In the genomic region with DNA sequence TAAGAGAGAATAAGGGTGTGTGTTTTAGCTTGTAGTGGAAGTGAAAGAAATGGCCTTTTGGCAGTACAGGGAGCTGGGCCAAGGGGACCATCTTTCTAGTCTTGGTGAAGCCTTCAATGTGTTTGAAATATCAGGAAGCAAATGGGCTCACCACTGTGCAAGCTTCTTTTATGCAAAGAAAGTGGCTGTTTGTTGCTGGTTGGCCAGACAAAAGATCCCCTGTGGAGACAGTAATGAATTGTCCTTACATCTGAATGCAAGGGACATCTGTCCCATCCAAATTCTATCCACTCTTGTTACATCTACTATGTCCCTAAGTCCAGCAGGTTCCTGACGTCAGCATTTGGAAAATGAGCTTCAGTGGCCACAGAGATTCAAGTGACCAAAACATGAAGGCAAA, we compare ENCODE assay signal across 23 mouse cellular contexts.
A peak's percentile ranks its signal among the peaks of the same experiment; 100 is the strongest.
DNase-seq lines count a peak whose midpoint lies in the region; ATAC-seq and TF ChIP-seq lines count a peak whose summit lies in the region.
"Had no signal": no experiment of that assay in that cellular context is flagged by ENCODE, and none has a peak within 500 bp of the region (broad histone marks: within the 10 kb centered on the region; RNA-seq: fewer than 3 reads in every experiment).

No protein-coding gene starts in this region.

- H3K9ac ChIP-seq in hindbrain, embryonic 11.5 days (ENCODE audit: low read depth, low read length): no peak overlapping the region
- no peak overlapping the region for H3K9ac ChIP-seq in midbrain, embryonic 12.5 days (replicated peaks)
- H3K9ac ChIP-seq in midbrain, embryonic 16.5 days (ENCODE audit: low read depth, low read length): no peak overlapping the region
- no peak overlapping the region for H3K9ac ChIP-seq in hindbrain, embryonic 16.5 days (ENCODE audit: low read depth, low read length)
- no peak overlapping the region for H3K9ac ChIP-seq in intestine, postnatal 0 days (ENCODE audit: low read depth, low read length)
- H3K9ac ChIP-seq: limb, embryonic 12.5 days; liver, embryonic 13.5 days; lung, embryonic 15.5 days; midbrain, embryonic 13.5 days; neural tube, embryonic 12.5 days had no signal

- ATAC-seq in hindbrain, embryonic 11.5 days (ENCODE audit: low FRiP score): no peak
- no peak for ATAC-seq in midbrain, embryonic 12.5 days (ENCODE audit: low FRiP score, low read depth)
- ATAC-seq in midbrain, embryonic 16.5 days: no peak
- 0 out of 2 replicates have a peak, but pooled peaks have one; percentile 16 for ATAC-seq in hindbrain, embryonic 16.5 days
- ATAC-seq in intestine, postnatal 0 days: no peak
- ATAC-seq: CD4-positive, CD25-positive, alpha-beta regulatory T cell, adult 4 months; midbrain, embryonic 13.5 days had no signal

- peaks cover 23% of the 10 kb centered on the region for H3K27me3 ChIP-seq in hindbrain, embryonic 10.5 days (ENCODE audit: insufficient read depth, poor library complexity, severe bottlenecking)
- no peaks in the 10 kb centered on the region for H3K27me3 ChIP-seq in hindbrain, embryonic 11.5 days (ENCODE audit: control insufficient read depth, insufficient read depth, low read length)
- peaks cover 21% of the 10 kb centered on the region for H3K27me3 ChIP-seq in midbrain, embryonic 12.5 days
- H3K27me3 ChIP-seq in midbrain, embryonic 16.5 days (ENCODE audit: control insufficient read depth, insufficient read depth, low read depth, low read length): no peaks in the 10 kb centered on the region
- no peaks in the 10 kb centered on the region for H3K27me3 ChIP-seq in hindbrain, embryonic 16.5 days (replicated peaks; ENCODE audit: control insufficient read depth, insufficient read depth, low read length)
- H3K27me3 ChIP-seq in intestine, postnatal 0 days (replicated peaks; ENCODE audit: control insufficient read depth, insufficient read depth, low read length): no peaks in the 10 kb centered on the region
- H3K27me3 ChIP-seq: limb, embryonic 12.5 days; liver, embryonic 13.5 days; lung, embryonic 15.5 days; midbrain, embryonic 13.5 days; neural tube, embryonic 12.5 days had no signal

- TF ChIP-seq CTCF in intestine, postnatal 0 days (IDR thresholded peaks at IDR 0.05; ENCODE audit: low read depth): no peak

- no peaks in the 10 kb centered on the region for H3K36me3 ChIP-seq in hindbrain, embryonic 10.5 days
- H3K36me3 ChIP-seq in hindbrain, embryonic 11.5 days (ENCODE audit: control insufficient read depth, insufficient read depth, low read length): no peaks in the 10 kb centered on the region
- H3K36me3 ChIP-seq in midbrain, embryonic 12.5 days: 0 out of 2 replicates have a peak, but pooled peaks cover 2% of the 10 kb centered on the region
- no peaks in the 10 kb centered on the region for H3K36me3 ChIP-seq in midbrain, embryonic 16.5 days (ENCODE audit: control insufficient read depth, insufficient read depth, low read length)
- no peaks in the 10 kb centered on the region for H3K36me3 ChIP-seq in hindbrain, embryonic 16.5 days (ENCODE audit: control insufficient read depth, insufficient read depth, low read length)
- H3K36me3 ChIP-seq in intestine, postnatal 0 days (ENCODE audit: control insufficient read depth, insufficient read depth): no peaks in the 10 kb centered on the region
- H3K36me3 ChIP-seq: limb, embryonic 12.5 days; lung, embryonic 15.5 days; midbrain, embryonic 13.5 days; neural tube, embryonic 12.5 days had no signal

- 11% methylated on average over 1 of the region's 1 CpGs for WGBS in hindbrain, embryonic 10.5 days
- WGBS in hindbrain, embryonic 11.5 days: 22% methylated on average over 1 of the region's 1 CpGs
- WGBS in midbrain, embryonic 12.5 days: 11% methylated on average over 1 of the region's 1 CpGs
- 11% methylated on average over 1 of the region's 1 CpGs for WGBS in midbrain, embryonic 16.5 days
- 9% methylated on average over 1 of the region's 1 CpGs for WGBS in hindbrain, embryonic 16.5 days
- WGBS in intestine, postnatal 0 days: 79% methylated on average over 1 of the region's 1 CpGs

- no peak overlapping the region for H3K4me3 ChIP-seq in hindbrain, embryonic 10.5 days
- no peak overlapping the region for H3K4me3 ChIP-seq in hindbrain, embryonic 11.5 days (ENCODE audit: low read depth, low read length)
- no peak overlapping the region for H3K4me3 ChIP-seq in midbrain, embryonic 12.5 days
- H3K4me3 ChIP-seq in midbrain, embryonic 16.5 days (ENCODE audit: low read depth, low read length): no peak overlapping the region
- H3K4me3 ChIP-seq in hindbrain, embryonic 16.5 days (ENCODE audit: low read length): no peak overlapping the region
- H3K4me3 ChIP-seq in intestine, postnatal 0 days (ENCODE audit: low read depth, low read length): no peak overlapping the region
- H3K4me3 ChIP-seq: erythroblast, embryonic 14.5 days; limb, embryonic 12.5 days; liver, embryonic 13.5 days; lung, embryonic 15.5 days; midbrain, embryonic 13.5 days; neural tube, embryonic 12.5 days had no signal

- no peak overlapping the region for H3K4me2 ChIP-seq in hindbrain, embryonic 11.5 days (replicated peaks; ENCODE audit: low read depth, low read length)
- no peak overlapping the region for H3K4me2 ChIP-seq in midbrain, embryonic 12.5 days (replicated peaks)
- H3K4me2 ChIP-seq in midbrain, embryonic 16.5 days (ENCODE audit: low read length): no peak overlapping the region
- H3K4me2 ChIP-seq in hindbrain, embryonic 16.5 days (ENCODE audit: low read length): no peak overlapping the region
- no peak overlapping the region for H3K4me2 ChIP-seq in intestine, postnatal 0 days (replicated peaks; ENCODE audit: low read depth)
- H3K4me2 ChIP-seq: limb, embryonic 12.5 days; liver, embryonic 13.5 days; lung, embryonic 15.5 days; midbrain, embryonic 13.5 days; neural tube, embryonic 12.5 days had no signal

- H3K27ac ChIP-seq in hindbrain, embryonic 10.5 days: peak overlapping the region; percentile 54
- no peak overlapping the region for H3K27ac ChIP-seq in hindbrain, embryonic 11.5 days (ENCODE audit: low read depth, low read length)
- H3K27ac ChIP-seq in midbrain, embryonic 12.5 days (replicated peaks): peak overlapping the region; percentile 22; the same call in 1 of the 2 replicates
- H3K27ac ChIP-seq in midbrain, embryonic 16.5 days (ENCODE audit: low read length): no peak overlapping the region
- no peak overlapping the region for H3K27ac ChIP-seq in hindbrain, embryonic 16.5 days (ENCODE audit: low read depth, low read length)
- H3K27ac ChIP-seq in intestine, postnatal 0 days (ENCODE audit: low read depth, low read length): no peak overlapping the region
- H3K27ac ChIP-seq: limb, embryonic 12.5 days; liver, embryonic 13.5 days; macrophage; neural tube, embryonic 12.5 days; stomach, postnatal 0 days had no signal

- H3K4me1 ChIP-seq in hindbrain, embryonic 10.5 days (replicated peaks): peaks cover 90% of the 10 kb centered on the region
- H3K4me1 ChIP-seq in hindbrain, embryonic 11.5 days (replicated peaks; ENCODE audit: control insufficient read depth, insufficient read depth, low read length): peaks cover 18% of the 10 kb centered on the region
- H3K4me1 ChIP-seq in midbrain, embryonic 12.5 days: peaks cover 82% of the 10 kb centered on the region
- H3K4me1 ChIP-seq in midbrain, embryonic 16.5 days (ENCODE audit: control insufficient read depth, insufficient read depth, low read length): peaks cover 24% of the 10 kb centered on the region
- H3K4me1 ChIP-seq in hindbrain, embryonic 16.5 days (ENCODE audit: control insufficient read depth, insufficient read depth, low read depth, low read length): peaks cover 15% of the 10 kb centered on the region
- no peaks in the 10 kb centered on the region for H3K4me1 ChIP-seq in intestine, postnatal 0 days (replicated peaks; ENCODE audit: control insufficient read depth, insufficient read depth, low read length)

- H3K9me3 ChIP-seq in hindbrain, embryonic 10.5 days: no peaks in the 10 kb centered on the region
- H3K9me3 ChIP-seq in hindbrain, embryonic 11.5 days (ENCODE audit: control insufficient read depth, low read length): no peaks in the 10 kb centered on the region
- H3K9me3 ChIP-seq in midbrain, embryonic 12.5 days: no peaks in the 10 kb centered on the region
- no peaks in the 10 kb centered on the region for H3K9me3 ChIP-seq in midbrain, embryonic 16.5 days (replicated peaks; ENCODE audit: control insufficient read depth, low read length, poor library complexity, severe bottlenecking)
- H3K9me3 ChIP-seq in hindbrain, embryonic 16.5 days (ENCODE audit: control insufficient read depth, low read length): no peaks in the 10 kb centered on the region
- H3K9me3 ChIP-seq in intestine, postnatal 0 days (ENCODE audit: control insufficient read depth): no peaks in the 10 kb centered on the region
- H3K9me3 ChIP-seq: limb, embryonic 12.5 days; liver, embryonic 13.5 days; lung, embryonic 15.5 days; midbrain, embryonic 13.5 days; neural tube, embryonic 12.5 days had no signal

- DNase-seq in cerebellum, adult 11-12 months: peak; percentile 23
- no peak for DNase-seq in cerebellum, postnatal 14 days
- no peak for DNase-seq in hindbrain, embryonic 10.5 days (ENCODE audit: low spot score)
- no peak for DNase-seq in hindbrain, embryonic 11.5 days (ENCODE audit: low spot score)
- DNase-seq: adrenal gland, postnatal 10 days; gastrocnemius, postnatal 14 days; kidney, adult 8-10 months; kidney, postnatal 25 days; liver, embryonic 13.5 days; right cerebral cortex, postnatal 25 days; thymus, postnatal 25 days had no signal

Comparison
In these comparisons a context has a peak if more than half of its experiments do, and no peak if none do; other contexts are left out.
1. H3K27ac ChIP-seq: peak in hindbrain, embryonic 10.5 days (single experiment) and midbrain, embryonic 12.5 days (single experiment); none in hindbrain, embryonic 11.5 days (single experiment), midbrain, embryonic 16.5 days (single experiment), hindbrain, embryonic 16.5 days (single experiment) and intestine, postnatal 0 days (single experiment).